Mouse (Mus musculus): ENCODE measurements around the gene Tysnd1.

Gene Tysnd1

DNA sequence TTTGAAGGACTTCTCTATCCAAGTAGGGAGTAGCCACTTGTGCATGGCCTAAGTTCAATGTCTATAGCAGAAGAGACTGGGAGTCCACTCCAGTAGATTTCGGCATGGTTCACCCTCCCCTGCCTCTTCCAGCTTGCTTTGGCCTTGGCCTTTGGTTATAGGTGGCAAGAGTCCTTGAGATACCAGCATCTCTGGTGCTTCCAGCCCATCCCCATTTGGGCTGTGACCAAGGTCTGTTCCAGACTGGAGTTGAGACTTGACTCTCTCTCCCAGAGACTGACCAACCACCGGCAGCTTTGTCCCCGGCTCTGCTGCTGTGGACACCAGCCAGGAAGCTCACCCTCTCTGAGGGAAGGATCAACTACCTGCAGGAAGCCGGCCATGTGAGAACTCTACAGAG, 42.8 kb downstream of the Tysnd1 start:
- DNase-seq (ENCODE audit: low spot score), result no peak

DNA sequence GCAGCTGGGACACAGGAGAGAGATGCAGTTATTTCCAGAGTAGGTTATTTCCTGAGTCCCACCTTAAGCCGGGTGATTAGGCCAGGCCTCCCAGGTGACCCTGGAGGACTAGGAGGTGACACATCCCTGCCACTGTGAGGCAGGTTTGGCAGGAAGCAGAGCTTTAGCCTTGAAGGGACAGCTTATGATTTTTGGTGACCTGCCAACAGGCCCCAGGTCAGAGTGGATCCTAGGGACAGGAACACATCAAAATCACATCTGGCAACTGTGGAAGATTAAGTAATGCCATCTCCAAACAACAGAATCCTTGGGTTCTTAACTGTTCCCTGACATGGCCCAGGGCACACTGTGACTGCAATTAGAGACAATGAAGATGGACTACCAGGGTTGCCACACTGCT, 46.0 kb downstream of the Tysnd1 start:
- no peak for DNase-seq (ENCODE audit: low spot score)

DNA sequence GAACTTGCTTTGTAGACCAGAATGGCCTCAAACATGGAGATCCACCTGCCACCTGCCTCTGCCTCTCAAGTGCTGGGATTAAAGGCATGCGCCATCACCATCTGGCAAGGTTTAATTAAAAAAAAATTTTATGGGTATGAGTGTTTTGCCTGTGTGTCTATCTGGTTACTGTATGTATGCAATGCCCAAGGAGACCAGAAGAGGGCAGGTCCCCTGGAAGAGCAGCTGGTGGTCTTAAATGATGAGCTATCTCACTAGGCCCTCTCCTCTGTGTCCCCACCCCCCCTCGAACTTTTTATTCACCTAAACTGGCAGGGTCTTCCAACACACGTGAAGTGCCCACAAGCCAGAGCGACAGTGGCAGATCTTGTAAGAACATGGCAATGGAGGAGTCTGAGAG, 46.6 kb downstream of the Tysnd1 start:
- DNase-seq (ENCODE audit: low spot score), result no peak

DNA sequence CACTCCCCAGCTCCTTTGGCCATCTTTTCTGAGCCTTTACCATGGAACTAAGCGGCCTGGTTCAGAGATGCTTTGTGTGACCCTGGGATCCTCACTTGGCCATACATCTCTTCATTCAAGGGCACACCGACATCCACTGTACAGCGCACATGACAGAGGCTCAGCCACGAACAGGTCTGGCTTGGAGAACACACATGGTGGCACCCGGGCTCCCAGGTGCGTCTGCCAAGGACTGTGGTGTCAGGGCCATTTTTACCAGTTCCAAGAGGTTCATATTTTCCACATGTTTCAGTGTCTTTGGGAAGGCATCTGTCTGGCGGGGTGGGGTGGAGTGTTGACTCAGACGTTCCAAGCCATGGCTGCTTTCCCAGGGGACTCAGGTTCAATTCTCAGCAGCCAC, 47.0 kb downstream of the Tysnd1 start:
- DNase-seq (ENCODE audit: low spot score), result no peak

DNA sequence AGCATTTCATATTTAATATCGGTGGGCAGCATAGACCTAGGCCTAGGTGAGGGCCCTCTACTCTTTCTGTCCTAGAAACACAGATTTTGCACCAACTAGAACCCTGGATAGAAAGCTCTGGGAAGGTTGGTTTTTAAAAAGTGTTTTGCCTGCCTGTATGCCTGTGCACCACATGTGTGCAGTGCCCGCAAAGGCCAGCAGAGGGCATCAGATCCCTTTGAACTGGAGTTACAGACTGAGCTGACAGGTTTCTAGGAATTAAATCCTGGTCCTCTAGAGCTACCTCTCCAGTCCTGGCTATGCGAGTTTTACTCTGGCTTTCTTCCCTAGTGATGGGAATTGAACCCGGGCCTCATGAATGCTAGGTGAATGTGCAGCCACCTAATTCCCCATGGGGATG, 49.8 kb downstream of the Tysnd1 start:
- no peak for DNase-seq (ENCODE audit: low spot score)

DNA sequence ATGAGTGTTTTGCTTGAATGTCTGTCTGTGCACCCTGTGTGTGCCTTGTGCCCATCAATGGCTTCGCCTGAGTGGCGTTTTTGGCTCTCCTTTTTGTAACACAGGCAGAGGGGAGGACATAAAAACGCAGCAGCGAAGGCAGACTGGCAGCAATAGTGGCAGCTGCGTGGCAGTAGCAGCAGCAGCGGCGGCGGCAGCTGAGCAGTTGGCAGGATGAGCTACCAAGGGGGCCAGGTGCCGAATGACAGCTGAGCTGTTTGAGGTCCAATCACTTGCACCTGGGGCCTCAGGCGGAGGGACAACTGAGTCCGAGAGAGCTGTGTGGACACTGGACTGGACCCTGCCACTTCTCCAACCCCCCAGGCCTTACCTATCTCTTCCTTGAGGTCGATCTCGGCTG, 52.0 kb downstream of the Tysnd1 start:
- no peak for DNase-seq (ENCODE audit: low spot score)

DNA sequence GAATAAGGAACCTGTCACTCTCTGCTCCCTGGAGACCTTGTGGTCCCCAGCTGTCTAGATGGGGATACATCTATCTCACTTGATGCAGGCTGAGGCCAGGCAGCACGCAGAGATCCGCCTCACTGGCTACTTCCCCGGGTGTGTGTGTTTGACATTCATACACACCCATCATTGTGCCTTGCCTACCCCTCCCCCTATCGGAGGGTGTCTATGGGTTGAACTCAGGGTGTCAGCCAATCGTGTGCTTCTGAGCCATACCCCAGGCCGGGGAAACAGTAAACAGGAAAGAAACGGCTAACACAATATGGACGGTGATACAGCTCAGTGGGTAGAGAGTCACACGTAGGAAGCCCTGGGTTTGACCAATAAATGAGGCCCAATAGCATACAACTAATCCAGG, 54.7 kb downstream of the Tysnd1 start:
- no peak for DNase-seq (ENCODE audit: low spot score)

DNA sequence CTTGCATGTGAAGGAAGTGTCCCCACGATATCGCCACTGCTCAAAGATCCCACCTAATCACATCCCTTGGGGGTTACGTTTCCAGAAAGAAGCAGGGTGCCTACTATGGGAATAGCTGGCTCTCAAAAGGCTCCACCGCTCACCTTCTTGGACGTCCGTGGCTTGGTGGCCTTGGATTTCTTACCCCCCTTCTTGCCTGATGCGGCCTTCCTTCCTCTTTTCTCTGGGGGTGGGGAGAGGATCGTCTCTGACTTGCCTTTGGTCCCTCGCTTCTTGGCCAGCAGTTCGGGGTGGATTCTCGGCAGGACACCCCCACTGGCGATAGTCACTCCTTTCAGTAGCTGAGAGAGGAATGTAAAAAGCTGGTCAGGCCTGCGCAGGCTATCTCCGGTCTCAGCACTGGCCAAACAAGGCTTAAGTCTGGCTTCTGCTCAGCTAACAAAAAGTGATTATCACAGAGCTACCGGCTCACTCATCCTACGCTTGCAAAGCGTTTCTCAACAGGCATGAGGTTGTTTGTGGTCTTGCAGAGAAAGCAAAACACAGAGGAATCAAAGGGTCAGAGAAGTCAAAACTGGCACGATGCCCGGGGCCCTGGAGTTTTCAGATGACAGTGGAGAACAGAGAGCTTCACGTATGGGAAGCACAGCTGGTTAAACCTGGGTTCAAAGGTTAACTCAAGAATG, 56.4 kb downstream of the Tysnd1 start:
- no peak for DNase-seq (ENCODE audit: low spot score)
